Comparison of ENCODE assay signal across 12 mouse cellular contexts in genomic region chr5:117572428-117572827, GRCm38 (mm10).
DNase-seq lines count a peak whose midpoint lies in the region; ATAC-seq and TF ChIP-seq lines count a peak whose summit lies in the region.
"Had no signal": no experiment of that assay in that cellular context is flagged by ENCODE, and none has a peak within 500 bp of the region (broad histone marks: within the 10 kb centered on the region; RNA-seq: fewer than 3 reads in every experiment).

No protein-coding gene starts in this region.

- H3K4me2 ChIP-seq in forebrain, postnatal 0 days (ENCODE audit: low read depth) = no peak overlapping the region
- H3K4me2 ChIP-seq in forebrain, embryonic 13.5 days = no peak overlapping the region
- no peak overlapping the region; the same call in 1 of the 2 replicates for H3K4me2 ChIP-seq in kidney, embryonic 15.5 days
- H3K4me2 ChIP-seq: embryonic facial prominence, embryonic 13.5 days; heart, embryonic 11.5 days; limb, embryonic 15.5 days had no signal

- no peak overlapping the region for H3K4me3 ChIP-seq in forebrain, postnatal 0 days (ENCODE audit: low read depth, low read length)
- H3K4me3 ChIP-seq in forebrain, embryonic 13.5 days = no peak overlapping the region
- no peak overlapping the region for H3K4me3 ChIP-seq in kidney, embryonic 15.5 days (replicated peaks)
- H3K4me3 ChIP-seq: embryonic facial prominence, embryonic 13.5 days; limb, embryonic 15.5 days had no signal

- DNase-seq in forebrain, postnatal 0 days = peak; percentile 73
- DNase-seq in retina, postnatal 1 day = peak; percentile 55
- DNase-seq in retina, embryonic 14.5 days (ENCODE audit: low spot score) = no peak
- DNase-seq in right cerebral cortex, adult 18-20 months = no peak
- DNase-seq in thymus, postnatal 25 days = no peak
- DNase-seq: cerebellum, adult 2 months; thymus, postnatal 36 days had no signal

- no peak overlapping the region for H3K9ac ChIP-seq in forebrain, postnatal 0 days
- H3K9ac ChIP-seq in forebrain, embryonic 13.5 days = no peak overlapping the region
- no peak overlapping the region for H3K9ac ChIP-seq in kidney, embryonic 15.5 days
- H3K9ac ChIP-seq: embryonic facial prominence, embryonic 13.5 days; limb, embryonic 15.5 days had no signal

- H3K27me3 ChIP-seq in forebrain, postnatal 0 days (ENCODE audit: insufficient read depth, low read length) = no peaks in the 10 kb centered on the region
- no peaks in the 10 kb centered on the region for H3K27me3 ChIP-seq in forebrain, embryonic 13.5 days
- no peaks in the 10 kb centered on the region for H3K27me3 ChIP-seq in kidney, embryonic 15.5 days
- H3K27me3 ChIP-seq: embryonic facial prominence, embryonic 13.5 days; limb, embryonic 15.5 days had no signal

- WGBS in forebrain, postnatal 0 days = 47% methylated on average over 14 of the region's 14 CpGs
- 78% methylated on average over 14 of the region's 14 CpGs for WGBS in forebrain, embryonic 13.5 days
- WGBS in kidney, embryonic 15.5 days = 36% methylated on average over 14 of the region's 14 CpGs

- no peaks in the 10 kb centered on the region for H3K4me1 ChIP-seq in forebrain, postnatal 0 days (ENCODE audit: insufficient read depth)
- H3K4me1 ChIP-seq in forebrain, embryonic 13.5 days = no peaks in the 10 kb centered on the region
- peaks cover 35% of the 10 kb centered on the region for H3K4me1 ChIP-seq in kidney, embryonic 15.5 days
- H3K4me1 ChIP-seq: embryonic facial prominence, embryonic 13.5 days; limb, embryonic 15.5 days had no signal

- peak; percentile 27; the same call in 1 of the 2 replicates for TF ChIP-seq CTCF in forebrain, postnatal 0 days (IDR thresholded peaks at IDR 0.05; ENCODE audit: low read depth)

- peak overlapping the region; percentile 29; the same call in 1 of the 2 replicates for H3K27ac ChIP-seq in forebrain, postnatal 0 days (ENCODE audit: low read depth, low read length)
- no peak overlapping the region for H3K27ac ChIP-seq in forebrain, embryonic 13.5 days
- peak overlapping the region; percentile 28; the same call in 1 of the 2 replicates for H3K27ac ChIP-seq in kidney, embryonic 15.5 days
- H3K27ac ChIP-seq: embryonic facial prominence, embryonic 13.5 days; limb, embryonic 15.5 days had no signal

- peak; percentile 55 for ATAC-seq in forebrain, postnatal 0 days
- ATAC-seq in forebrain, embryonic 13.5 days = no peak; the same call in 1 of the 2 replicates
- ATAC-seq in kidney, embryonic 15.5 days (replicated peaks; ENCODE audit: low FRiP score) = peak; percentile 44

- no peaks in the 10 kb centered on the region for H3K36me3 ChIP-seq in forebrain, postnatal 0 days (ENCODE audit: insufficient read depth)
- H3K36me3 ChIP-seq in forebrain, embryonic 13.5 days (ENCODE audit: poor library complexity, severe bottlenecking) = 0 out of 2 replicates have a peak, but pooled peaks cover 2% of the 10 kb centered on the region
- no peaks in the 10 kb centered on the region for H3K36me3 ChIP-seq in kidney, embryonic 15.5 days
- H3K36me3 ChIP-seq: embryonic facial prominence, embryonic 13.5 days; limb, embryonic 15.5 days had no signal

- no peaks in the 10 kb centered on the region for H3K9me3 ChIP-seq in forebrain, postnatal 0 days (ENCODE audit: low read length)
- no peaks in the 10 kb centered on the region for H3K9me3 ChIP-seq in forebrain, embryonic 13.5 days (replicated peaks)
- H3K9me3 ChIP-seq in kidney, embryonic 15.5 days (replicated peaks) = no peaks in the 10 kb centered on the region; the same call in 1 of the 2 replicates
- H3K9me3 ChIP-seq: embryonic facial prominence, embryonic 13.5 days; limb, embryonic 15.5 days had no signal

Comparison
In these comparisons a context has a peak if more than half of its experiments do, and no peak if none do; other contexts are left out.
1. DNase-seq: peak in forebrain, postnatal 0 days (single experiment) and retina, postnatal 1 day (single experiment); none in retina, embryonic 14.5 days (single experiment), right cerebral cortex, adult 18-20 months (single experiment) and thymus, postnatal 25 days (single experiment).